Mouse (Mus musculus): ENCODE measurements around the gene Tmem189. TPM values are rescaled to one million over a fixed set of nuclear protein-coding genes. Genes with fewer than 3 reads are reported as not detected.
A peak's percentile ranks its signal among the peaks of the same experiment; 100 is the strongest.

The Tmem189 gene
- polyA plus RNA-seq, 1 experiment from 2014 or later, result 31.5 TPM

GRCm38 (mm10) chr2:167602978-167603377 lies 86.6 kb downstream of the Tmem189 start:
- H3K4me2 ChIP-seq (replicated peaks), result no peak overlapping the region
- no peak overlapping the region for H3K4me3 ChIP-seq
- H3K27ac ChIP-seq (replicated peaks), result no peak overlapping the region
- H3K4me1 ChIP-seq, result no peaks in the 10 kb centered on the region
- H3K9ac ChIP-seq (replicated peaks), result no peak overlapping the region
- H3K27me3 ChIP-seq, result no peaks in the 10 kb centered on the region
- no peaks in the 10 kb centered on the region for H3K9me3 ChIP-seq
- peaks cover 5% of the 10 kb centered on the region; the same call in 1 of the 2 replicates for H3K36me3 ChIP-seq
- ATAC-seq (replicated peaks), result no peak
- WGBS, result 47% methylated on average over 5 of the region's 5 CpGs

GRCm38 (mm10) chr2:167602364-167602763 lies 87.3 kb downstream of the Tmem189 start:
- 72% methylated on average over 2 of the region's 2 CpGs for WGBS
- H3K4me3 ChIP-seq, result no peak overlapping the region
- no peaks in the 10 kb centered on the region for H3K9me3 ChIP-seq
- ATAC-seq (replicated peaks), result no peak
- H3K4me1 ChIP-seq, result peaks cover 3% of the 10 kb centered on the region; the same call in 1 of the 2 replicates
- no peak overlapping the region for H3K27ac ChIP-seq (replicated peaks)
- no peak overlapping the region for H3K9ac ChIP-seq (replicated peaks)
- no peak overlapping the region for H3K4me2 ChIP-seq (replicated peaks)
- no peaks in the 10 kb centered on the region for H3K27me3 ChIP-seq
- 0 out of 2 replicates have a peak, but pooled peaks cover 5% of the 10 kb centered on the region for H3K36me3 ChIP-seq

- H3K27ac ChIP-seq (replicated peaks), result no peak overlapping the region
- no peak overlapping the region for H3K9ac ChIP-seq (replicated peaks)
- H3K9me3 ChIP-seq, result no peaks in the 10 kb centered on the region
- no peaks in the 10 kb centered on the region for H3K36me3 ChIP-seq
- H3K27me3 ChIP-seq, result no peaks in the 10 kb centered on the region
- no peak overlapping the region for H3K4me3 ChIP-seq
- WGBS, result 70% methylated on average over 8 of the region's 8 CpGs
- no peak for ATAC-seq (replicated peaks)
- H3K4me2 ChIP-seq (replicated peaks), result no peak overlapping the region
- peaks cover 6% of the 10 kb centered on the region; the same call in 1 of the 2 replicates for H3K4me1 ChIP-seq
These were observed 89.1 kb downstream of the Tmem189 start for GRCm38 (mm10) chr2:167600481-167600995.

- no peak for ATAC-seq (replicated peaks)
- WGBS, result 65% methylated on average over 6 of the region's 6 CpGs
- H3K9me3 ChIP-seq, result no peaks in the 10 kb centered on the region
- no peak overlapping the region for H3K4me3 ChIP-seq
- H3K4me1 ChIP-seq, result peaks cover 6% of the 10 kb centered on the region; the same call in 1 of the 2 replicates
- H3K27ac ChIP-seq (replicated peaks), result no peak overlapping the region
- no peaks in the 10 kb centered on the region for H3K27me3 ChIP-seq
- no peak overlapping the region for H3K9ac ChIP-seq (replicated peaks)
- H3K36me3 ChIP-seq, result no peaks in the 10 kb centered on the region
- no peak overlapping the region for H3K4me2 ChIP-seq (replicated peaks)
These were observed 89.7 kb downstream of the Tmem189 start for GRCm38 (mm10) chr2:167599917-167600316.

GRCm38 (mm10) chr2:167599195-167599594 lies 90.4 kb downstream of the Tmem189 start:
- Histone ChIP-seq H3K4me2 (replicated peaks) (no peak overlapping the region), H3K4me1 (peaks cover 10% of the 10 kb centered on the region), H3K36me3 (no peaks in the 10 kb centered on the region), H3K4me3 (no peak overlapping the region), H3K27me3 (no peaks in the 10 kb centered on the region), H3K9ac (replicated peaks) (no peak overlapping the region), H3K27ac (replicated peaks) (no peak overlapping the region), H3K9me3 (no peaks in the 10 kb centered on the region)
- 60% methylated on average over 5 of the region's 5 CpGs for WGBS
- ATAC-seq (replicated peaks), result no peak

- 30% methylated on average over 40 of the region's 40 CpGs for WGBS
These were observed 92.0 kb downstream of the Tmem189 start for GRCm38 (mm10) chr2:167597492-167598186.

GRCm38 (mm10) chr2:167596726-167597491 lies 92.7 kb downstream of the Tmem189 start:
- H3K4me3 ChIP-seq, result no peak overlapping the region
- WGBS, result 40% methylated on average over 27 of the region's 27 CpGs
- no peaks in the 10 kb centered on the region for H3K9me3 ChIP-seq
- 0 out of 2 replicates have a peak overlapping the region, but pooled peaks have one; percentile 8 for H3K27ac ChIP-seq (replicated peaks)
- H3K9ac ChIP-seq (replicated peaks), result no peak overlapping the region
- H3K4me2 ChIP-seq (replicated peaks), result peak overlapping the region; percentile 21
- no peaks in the 10 kb centered on the region for H3K36me3 ChIP-seq
- no peaks in the 10 kb centered on the region for H3K27me3 ChIP-seq
- H3K4me1 ChIP-seq, result peaks cover 10% of the 10 kb centered on the region
- ATAC-seq (replicated peaks), result no peak

More at GRCm38 (mm10) chr2:167597492-167598186, 92.0 kb downstream of the Tmem189 start:
- peak overlapping the region; percentile 21 for H3K4me2 ChIP-seq (replicated peaks)
- no peaks in the 10 kb centered on the region for H3K27me3 ChIP-seq
- no peaks in the 10 kb centered on the region for H3K9me3 ChIP-seq
- no peak overlapping the region for H3K27ac ChIP-seq (replicated peaks)
- no peak overlapping the region for H3K4me3 ChIP-seq
- H3K36me3 ChIP-seq, result no peaks in the 10 kb centered on the region
- H3K9ac ChIP-seq (replicated peaks), result no peak overlapping the region
- H3K4me1 ChIP-seq, result peaks cover 10% of the 10 kb centered on the region
- ATAC-seq (replicated peaks), result no peak

- H3K36me3 ChIP-seq, result no peaks in the 10 kb centered on the region
- no peaks in the 10 kb centered on the region for H3K27me3 ChIP-seq
- H3K4me3 ChIP-seq, result no peak overlapping the region
- no peak overlapping the region for H3K27ac ChIP-seq (replicated peaks)
- no peak for ATAC-seq (replicated peaks)
- no peaks in the 10 kb centered on the region for H3K9me3 ChIP-seq
- 57% methylated on average over 4 of the region's 4 CpGs for WGBS
- H3K4me1 ChIP-seq, result peaks cover 10% of the 10 kb centered on the region
- H3K4me2 ChIP-seq (replicated peaks), result no peak overlapping the region
- H3K9ac ChIP-seq (replicated peaks), result no peak overlapping the region
These were observed 93.4 kb downstream of the Tmem189 start for GRCm38 (mm10) chr2:167596262-167596661.

GRCm38 (mm10) chr2:167595761-167596171 lies 93.9 kb downstream of the Tmem189 start:
- Histone ChIP-seq H3K9me3 (no peaks in the 10 kb centered on the region), H3K4me3 (no peak overlapping the region), H3K27me3 (no peaks in the 10 kb centered on the region), H3K9ac (replicated peaks) (no peak overlapping the region), H3K4me1 (peaks cover 10% of the 10 kb centered on the region), H3K27ac (replicated peaks) (no peak overlapping the region), H3K36me3 (no peaks in the 10 kb centered on the region), H3K4me2 (replicated peaks) (no peak overlapping the region)
- WGBS, result 51% methylated on average over 14 of the region's 14 CpGs
- no peak for ATAC-seq (replicated peaks)

GRCm38 (mm10) chr2:167594444-167594934 lies 95.1 kb downstream of the Tmem189 start:
- Histone ChIP-seq H3K9me3 (no peaks in the 10 kb centered on the region), H3K27ac (replicated peaks) (no peak overlapping the region), H3K4me3 (no peak overlapping the region), H3K4me2 (replicated peaks) (no peak overlapping the region), H3K9ac (replicated peaks) (no peak overlapping the region), H3K27me3 (no peaks in the 10 kb centered on the region), H3K4me1 (peaks cover 10% of the 10 kb centered on the region), H3K36me3 (no peaks in the 10 kb centered on the region)
- WGBS, result 50% methylated on average over 10 of the region's 10 CpGs
- no peak for ATAC-seq (replicated peaks)

GRCm38 (mm10) chr2:167593551-167594250 lies 95.9 kb downstream of the Tmem189 start:
- ATAC-seq (replicated peaks), result no peak
- Histone ChIP-seq H3K9ac (replicated peaks) (no peak overlapping the region), H3K36me3 (no peaks in the 10 kb centered on the region), H3K9me3 (no peaks in the 10 kb centered on the region), H3K27ac (replicated peaks) (no peak overlapping the region), H3K4me2 (replicated peaks) (no peak overlapping the region), H3K27me3 (no peaks in the 10 kb centered on the region), H3K4me3 (no peak overlapping the region), H3K4me1 (peaks cover 10% of the 10 kb centered on the region)
- 76% methylated on average over 4 of the region's 4 CpGs for WGBS

Measured in forebrain, embryonic 15.5 days (tissue).